Mouse (Mus musculus) common myeloid progenitor, adult 5-6 weeks (primary cell): ENCODE measurements around the gene Prickle3. TPM values are rescaled to one million over a fixed set of nuclear protein-coding genes. Genes with fewer than 3 reads are reported as not detected.
"Not testable (repeated sequence)": the region's sequence is repeated elsewhere in the genome, so short reads cannot be mapped to it uniquely, and the experiment has no call there.

Experiments
- ATAC-seq: replicated peaks from 2 replicates; pipeline ENCODE4 v1.8.0; 2016; ENCODE audit warnings: low read depth, mild to moderate bottlenecking, moderate TSS enrichment, inconsistent platforms; ENCODE audit not compliant: poor library complexity, severe bottlenecking
- total RNA-seq: library from RNA; stranded (forward); fragments of 200-1000, 187-1606 nt; gene quantifications from 2 replicates; pipeline ENCODE4 v1.2.3, GENCODE M21; 2017

Prickle3 gene
- total RNA-seq, 1 experiment from 2014 or later, result 3.4 TPM

DNA sequence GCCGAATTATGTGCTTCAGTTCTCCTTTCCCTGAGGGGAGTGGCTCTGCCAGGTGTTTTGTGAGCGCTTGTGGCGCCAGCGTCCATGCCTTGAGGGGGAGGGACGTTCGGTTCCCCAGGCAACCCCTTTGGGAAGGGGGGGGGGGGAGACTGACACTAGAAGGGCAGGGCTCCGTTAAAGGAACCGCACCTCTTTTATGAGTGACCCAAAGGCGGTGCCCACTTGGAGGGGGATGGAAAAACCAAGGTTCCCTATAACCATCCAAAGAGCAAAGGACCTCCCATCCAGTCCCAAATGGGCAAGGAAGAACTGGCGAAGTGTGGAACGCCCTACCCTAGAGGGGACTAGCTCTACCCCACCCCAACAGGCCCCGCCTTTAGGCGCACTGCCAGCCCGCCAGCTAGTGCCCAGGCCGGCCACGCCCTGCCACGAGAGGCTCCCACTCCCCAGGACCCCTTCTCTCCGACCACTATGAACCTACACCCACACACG, 13.4 kb downstream of the Prickle3 start:
- ATAC-seq, result peak; percentile 62

DNA sequence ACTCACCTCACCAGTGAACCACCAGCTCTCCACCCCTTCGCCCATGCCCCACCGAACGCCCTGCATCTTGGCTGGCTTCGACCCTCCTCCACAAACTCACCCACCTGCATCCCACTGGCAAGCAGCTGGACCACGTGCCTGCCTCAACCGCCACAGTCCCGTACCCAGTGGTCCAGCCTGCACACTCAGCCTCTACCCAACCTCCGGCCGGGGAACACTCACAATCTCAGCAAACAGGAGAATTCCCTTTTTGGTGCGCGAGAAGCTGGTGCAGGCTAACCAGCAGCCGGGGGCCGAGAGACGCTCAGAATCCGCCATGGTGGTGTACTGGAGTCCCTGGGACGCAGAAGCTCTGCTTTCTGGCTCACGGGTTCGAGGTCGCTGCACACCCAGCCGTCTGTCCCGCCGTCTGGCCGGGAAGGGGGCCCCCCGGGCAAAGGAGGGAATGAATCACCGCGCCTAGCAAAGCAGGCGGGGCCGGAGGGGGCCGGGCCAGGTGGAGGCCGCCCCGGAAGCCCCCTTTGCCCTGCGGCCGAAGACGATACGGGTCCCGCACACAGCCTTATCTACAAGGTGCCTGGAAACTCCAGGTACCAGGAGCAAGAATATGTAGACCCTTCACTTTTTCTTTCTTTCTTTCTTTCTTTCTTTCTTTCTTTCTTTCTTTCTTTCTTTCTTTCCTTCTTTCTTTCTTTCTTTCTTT, 14.0 kb downstream of the Prickle3 start, which contains the start of gene Plp2:
Plp2 (minus strand) TSS at position 470 of the 703 bp plus-strand sequence.
- ATAC-seq, result no peak

DNA sequence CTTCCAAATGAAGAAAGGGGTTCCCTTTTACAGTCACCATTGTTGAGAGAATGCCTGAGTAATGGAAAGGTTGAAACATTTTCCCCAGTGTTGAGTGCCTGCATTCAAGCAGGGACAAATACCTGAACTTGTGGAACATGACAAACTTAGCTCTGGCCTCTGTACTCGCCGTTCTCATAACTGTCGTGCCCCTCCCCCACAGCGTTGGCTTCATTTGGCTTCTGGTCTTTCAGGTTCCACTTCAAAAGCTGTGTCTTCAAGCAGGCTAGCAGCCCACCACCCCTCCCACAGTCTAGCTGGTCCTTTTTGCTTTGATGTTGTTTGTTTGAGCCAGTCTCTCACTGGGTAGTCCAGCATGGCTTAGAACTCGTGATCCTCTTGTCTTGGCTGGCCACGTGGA, 15.7 kb downstream of the Prickle3 start:
- no peak for ATAC-seq

DNA sequence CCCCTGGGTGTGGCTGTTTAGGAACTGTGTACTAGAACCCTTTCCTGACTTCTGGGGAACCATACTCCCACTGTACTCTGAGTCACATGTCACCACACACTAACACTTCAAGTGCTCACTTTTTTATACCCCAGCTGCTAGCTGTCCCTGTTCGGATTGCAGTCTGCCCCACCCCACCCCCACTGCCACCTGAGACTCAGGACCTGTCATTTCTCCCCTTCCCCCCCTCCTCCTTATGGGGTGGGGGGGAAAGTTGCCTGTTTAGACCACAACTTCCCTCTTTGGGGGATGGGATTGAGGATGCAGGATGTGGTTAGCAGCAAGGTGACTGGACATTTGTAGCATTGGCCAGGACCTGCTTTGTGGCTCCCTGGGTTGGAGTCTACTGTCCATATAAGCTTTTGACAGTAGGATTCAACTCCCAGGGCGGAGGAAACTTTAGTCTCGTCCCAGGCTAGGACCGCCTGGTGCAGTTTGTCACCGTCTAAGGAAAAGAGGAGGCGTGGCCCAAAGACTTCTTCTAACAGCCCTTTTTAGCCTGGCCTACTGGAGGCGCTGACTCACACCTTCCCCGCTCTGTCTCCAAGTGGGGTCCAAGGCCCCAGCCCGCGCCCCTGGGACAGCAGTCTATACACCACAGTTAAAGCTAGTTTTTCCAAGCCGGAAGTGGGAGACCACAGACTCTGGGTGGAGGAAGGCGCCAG, 16.7 kb downstream of the Prickle3 start:
- peak; percentile 55 for ATAC-seq

DNA sequence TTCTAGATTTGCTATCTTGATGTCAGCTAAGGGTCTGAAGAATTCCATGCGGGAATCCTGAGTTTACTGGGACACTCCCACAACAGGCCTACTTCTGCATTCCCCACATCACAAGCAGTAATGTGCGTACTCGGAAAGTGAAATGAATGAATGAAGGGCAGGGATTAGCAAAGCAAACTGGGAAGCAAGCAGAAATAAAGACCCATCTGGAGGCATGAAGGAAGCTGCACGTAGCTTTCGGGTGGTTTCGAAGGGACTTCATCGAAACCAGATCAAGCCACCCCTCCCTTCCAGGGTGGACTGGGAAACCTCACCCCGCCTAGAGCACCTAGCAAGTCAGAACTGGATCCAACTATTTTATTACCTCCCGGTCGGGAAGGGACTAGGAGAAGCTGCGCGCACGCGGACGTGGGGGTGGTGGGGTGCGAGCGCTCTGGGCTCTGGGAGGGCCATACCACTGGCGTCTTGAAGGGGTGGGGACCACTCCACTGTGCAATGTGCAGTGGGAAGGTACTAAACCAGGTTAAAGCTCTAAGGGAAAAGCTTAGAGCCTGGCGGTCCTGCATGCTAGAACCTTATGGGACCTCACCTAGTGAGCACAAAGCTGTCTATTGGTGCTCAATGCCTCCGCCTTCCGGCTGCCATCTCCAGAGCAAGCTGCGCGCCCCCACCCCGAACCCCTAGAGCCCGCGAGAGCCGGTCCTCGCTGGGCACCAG, 17.4 kb downstream of the Prickle3 start:
- 0 out of 2 replicates have a peak, but pooled peaks have one; percentile 12 for ATAC-seq

DNA sequence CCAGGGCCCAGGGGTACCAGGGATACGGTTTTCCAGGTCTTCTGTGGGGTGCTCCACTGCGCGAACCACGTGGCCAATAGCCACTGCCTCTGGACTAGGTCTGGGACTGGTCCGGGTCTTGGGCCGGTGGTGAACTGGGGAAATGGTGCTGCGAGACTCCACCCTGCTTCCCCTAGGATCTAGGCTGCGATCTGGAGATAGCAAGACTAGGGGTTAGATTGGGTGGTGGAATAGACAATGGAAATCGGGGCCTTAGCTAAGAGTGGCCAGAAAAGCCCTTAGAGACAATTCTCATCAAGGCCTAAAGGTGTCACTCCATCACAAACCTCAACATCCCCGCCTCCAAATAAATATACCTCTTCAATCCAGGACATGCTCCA, 17.9 kb downstream of the Prickle3 start:
- ATAC-seq, result no peak

DNA sequence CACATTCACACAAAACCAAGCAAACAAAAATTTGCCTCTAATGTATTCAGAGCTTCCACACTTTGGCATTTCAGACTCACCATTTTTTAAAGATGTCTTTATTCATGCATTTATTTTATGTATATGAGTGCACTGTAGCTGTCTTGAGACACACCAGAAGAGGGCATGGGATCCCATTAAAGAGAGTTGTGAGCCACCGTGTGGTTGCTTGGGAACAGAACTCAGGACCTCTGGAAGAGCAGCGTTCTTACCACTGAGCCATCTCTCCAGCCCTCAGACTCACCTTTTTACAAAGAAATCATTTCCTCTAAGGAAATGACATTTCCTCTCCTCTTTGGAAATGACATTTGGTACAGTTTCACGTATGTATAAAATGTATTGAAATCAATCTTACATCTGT, 21.9 kb downstream of the Prickle3 start:
- no peak for ATAC-seq

DNA sequence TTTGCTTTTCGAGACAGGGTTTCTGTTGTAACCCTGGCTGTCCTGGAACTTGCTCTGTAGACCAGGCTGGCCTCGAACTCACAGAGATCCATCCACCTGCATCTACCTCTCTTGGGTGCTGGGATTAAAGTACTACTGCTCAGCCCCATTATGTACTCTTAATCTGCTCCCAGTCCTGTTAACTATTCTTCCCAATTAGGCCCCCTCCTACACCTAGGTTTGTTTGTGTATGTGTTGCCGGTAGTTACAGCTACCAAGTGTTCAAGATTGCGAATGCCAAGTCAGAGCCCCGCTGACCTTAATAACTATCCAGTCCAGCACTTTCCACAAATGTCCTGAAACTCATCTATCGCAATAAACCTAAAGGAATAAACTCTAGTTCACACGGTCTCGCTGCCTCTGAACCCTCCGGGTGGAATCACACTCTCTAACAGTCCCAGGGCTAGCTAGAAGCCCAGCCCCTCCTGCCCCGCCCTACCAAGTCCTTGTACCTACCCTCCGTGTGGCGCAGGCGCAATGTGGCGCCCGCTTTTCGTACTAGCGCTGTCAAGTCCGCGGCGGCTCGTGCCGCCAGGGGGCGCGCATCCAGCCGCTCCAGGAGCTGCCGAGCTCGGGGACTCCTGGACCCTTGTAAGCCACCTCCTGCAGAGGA, 22.5 kb downstream of the Prickle3 start:
- ATAC-seq, result peak; percentile 97

DNA sequence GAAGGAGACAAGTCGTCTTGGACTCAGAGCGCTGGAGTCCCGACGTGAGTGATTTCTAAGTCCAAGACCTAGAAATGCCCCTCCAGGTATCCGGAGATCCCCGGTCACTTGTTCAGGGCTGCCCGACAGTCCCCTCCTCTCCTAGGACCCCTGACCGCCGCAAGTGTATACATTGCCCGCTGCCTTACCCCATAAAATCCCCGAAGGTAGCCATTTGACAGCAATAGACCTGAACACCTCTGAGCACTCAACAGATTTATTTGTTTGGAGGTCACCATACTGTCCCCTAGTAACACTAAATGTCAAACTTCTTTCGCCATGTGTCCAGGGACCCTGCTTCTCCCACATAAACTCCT, 23.0 kb downstream of the Prickle3 start:
- ATAC-seq, result 0 out of 2 replicates have a peak, but pooled peaks have one; percentile 6

DNA sequence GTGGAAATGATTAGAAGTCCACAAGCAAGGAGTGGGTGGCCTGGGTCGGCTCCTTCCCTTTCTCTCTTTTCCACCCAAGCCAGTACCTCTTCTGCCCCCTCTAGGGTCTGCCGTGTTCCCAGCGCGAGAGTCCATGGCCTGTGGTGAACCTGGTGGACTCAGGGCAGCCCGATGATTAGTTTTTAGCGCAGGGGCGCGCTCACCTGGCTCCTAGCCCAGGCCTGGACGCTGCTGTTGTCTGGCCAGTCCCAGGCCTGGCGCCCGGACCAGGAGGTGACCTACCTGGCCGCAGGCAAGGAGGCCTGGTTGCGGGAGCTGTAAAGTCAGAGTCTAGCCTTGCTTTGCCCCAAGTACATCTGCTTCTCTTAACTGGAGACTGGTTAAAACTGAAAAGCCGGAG, 23.8 kb downstream of the Prickle3 start, which contains the start of gene Magix:
Magix (minus strand) TSS at position 388 of the 400 bp plus-strand sequence.
- ATAC-seq, result no peak

DNA sequence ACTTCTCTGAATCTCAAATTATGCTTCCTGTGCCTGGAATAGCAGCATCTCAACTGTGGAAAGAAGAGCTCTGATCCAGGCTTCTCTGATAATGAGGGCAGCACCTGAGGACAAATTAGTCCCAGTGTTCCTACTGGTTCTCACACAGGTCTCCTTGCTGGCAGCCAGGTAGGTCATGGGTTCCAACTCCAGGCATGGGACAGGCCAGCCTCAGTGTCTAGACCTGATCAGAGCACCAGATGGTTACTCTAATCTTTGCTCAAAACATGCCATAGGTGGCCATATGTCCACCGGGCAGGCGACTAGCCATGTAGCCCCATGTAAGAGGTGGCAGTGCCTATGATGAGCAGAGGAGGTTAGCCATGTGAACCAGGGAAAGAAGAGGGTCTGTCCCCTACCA, 31.3 kb downstream of the Prickle3 start:
- no peak for ATAC-seq

DNA sequence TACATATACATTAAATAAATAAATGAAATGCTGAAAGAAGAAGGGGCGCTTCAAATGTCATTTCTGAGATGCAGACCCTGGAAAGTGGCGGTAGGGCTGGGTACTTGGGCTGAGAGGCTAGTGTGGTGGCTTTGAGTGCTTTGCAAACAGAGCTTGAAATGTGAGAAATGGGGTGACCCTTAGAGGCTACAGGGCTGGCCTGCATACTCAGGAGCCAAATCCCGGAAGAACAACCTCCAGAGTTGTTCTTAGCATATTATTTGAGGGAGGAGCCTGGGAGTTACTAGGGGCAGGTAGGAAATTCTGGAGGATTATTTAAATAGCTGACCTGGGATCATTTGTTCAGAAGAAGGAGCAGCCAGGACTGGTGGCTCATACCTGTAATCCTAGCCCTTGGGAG, 33.4 kb downstream of the Prickle3 start:
- no peak for ATAC-seq

DNA sequence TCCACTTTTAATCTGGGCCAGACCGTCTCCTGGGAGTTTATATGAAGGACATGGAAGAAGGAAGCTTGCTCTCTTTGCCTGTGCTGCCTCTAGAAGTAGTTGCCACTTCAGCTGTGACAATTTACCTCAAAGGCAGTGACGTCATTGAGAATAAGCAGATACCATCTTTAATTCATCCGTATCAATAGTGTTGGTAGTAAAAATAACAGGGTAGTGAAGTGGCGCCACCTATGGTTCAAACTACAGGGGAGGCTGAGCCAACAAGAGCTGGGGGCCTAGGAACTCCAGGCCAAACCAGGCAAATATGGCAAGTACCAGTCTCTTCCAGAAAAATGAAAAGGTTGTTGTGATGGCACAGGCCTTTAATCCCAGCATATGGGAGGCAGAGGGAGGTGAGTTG, 35.8 kb downstream of the Prickle3 start:
- peak; percentile 50 for ATAC-seq

DNA sequence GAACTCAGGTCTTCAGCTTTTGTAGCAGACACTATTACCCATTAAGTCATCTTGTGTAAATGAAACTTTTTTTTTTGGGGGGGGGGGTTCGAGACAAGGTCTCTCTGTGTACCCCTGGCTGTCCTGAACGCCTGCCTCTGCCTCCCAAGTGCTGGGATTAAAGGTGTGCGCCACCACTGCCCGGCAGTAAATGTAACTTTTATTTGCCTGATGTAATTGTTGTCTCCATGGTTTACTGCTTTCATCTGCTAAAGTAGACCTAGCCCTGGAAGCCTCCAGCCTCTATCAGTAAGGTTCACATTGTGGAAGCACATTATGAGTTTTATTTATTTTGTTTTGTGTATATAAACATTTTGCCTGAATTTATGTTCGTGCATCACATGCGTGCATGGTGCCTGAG, 39.5 kb downstream of the Prickle3 start:
- ATAC-seq, result 0 out of 2 replicates have a peak, but pooled peaks have one; percentile 4

DNA sequence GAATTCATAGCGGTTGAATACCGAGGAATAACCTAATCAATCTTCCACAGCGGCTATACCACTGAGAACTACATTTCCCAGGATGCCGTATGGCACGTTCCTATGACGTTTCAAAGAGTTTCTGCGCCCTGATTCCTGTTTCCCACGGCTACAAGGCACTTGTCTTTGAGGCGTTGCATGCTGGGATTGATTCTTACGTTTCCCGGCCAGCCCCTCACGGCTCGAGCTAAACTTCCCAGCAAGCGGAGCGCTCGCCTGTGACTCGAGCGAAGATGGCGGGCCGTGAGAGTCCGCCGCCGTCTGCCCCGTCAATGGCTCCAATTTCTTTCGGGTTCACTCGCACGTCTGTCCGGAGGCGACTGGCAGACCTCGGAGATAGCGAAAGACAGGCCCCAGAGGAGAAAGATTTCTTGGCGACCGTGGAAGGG, 39.9 kb downstream of the Prickle3 start, which contains the start of gene Gpkow:
Gpkow (plus strand) TSS at position 178 of the 428 bp plus-strand sequence.
- peak; percentile 99 for ATAC-seq

DNA sequence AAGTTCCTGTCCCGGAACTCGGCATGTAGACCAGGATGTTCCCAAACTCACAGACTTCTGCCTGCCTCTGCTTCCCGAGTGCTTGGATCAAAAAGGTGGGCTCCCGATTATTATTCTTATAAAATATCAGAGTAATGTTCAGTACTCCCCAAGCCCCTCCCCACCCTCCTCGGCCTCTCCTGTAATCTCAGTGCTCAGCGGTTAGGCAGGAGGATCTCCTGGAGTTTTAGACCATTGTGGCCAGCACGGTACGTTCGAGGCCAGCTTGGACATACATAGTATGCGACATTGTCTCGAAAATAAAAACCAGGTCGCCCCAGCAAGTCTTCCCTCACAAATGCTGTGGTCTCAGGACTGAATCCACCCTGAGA, 56.7 kb downstream of the Prickle3 start:
- ATAC-seq, result peak; percentile 42; the same call in 1 of the 2 replicates

DNA sequence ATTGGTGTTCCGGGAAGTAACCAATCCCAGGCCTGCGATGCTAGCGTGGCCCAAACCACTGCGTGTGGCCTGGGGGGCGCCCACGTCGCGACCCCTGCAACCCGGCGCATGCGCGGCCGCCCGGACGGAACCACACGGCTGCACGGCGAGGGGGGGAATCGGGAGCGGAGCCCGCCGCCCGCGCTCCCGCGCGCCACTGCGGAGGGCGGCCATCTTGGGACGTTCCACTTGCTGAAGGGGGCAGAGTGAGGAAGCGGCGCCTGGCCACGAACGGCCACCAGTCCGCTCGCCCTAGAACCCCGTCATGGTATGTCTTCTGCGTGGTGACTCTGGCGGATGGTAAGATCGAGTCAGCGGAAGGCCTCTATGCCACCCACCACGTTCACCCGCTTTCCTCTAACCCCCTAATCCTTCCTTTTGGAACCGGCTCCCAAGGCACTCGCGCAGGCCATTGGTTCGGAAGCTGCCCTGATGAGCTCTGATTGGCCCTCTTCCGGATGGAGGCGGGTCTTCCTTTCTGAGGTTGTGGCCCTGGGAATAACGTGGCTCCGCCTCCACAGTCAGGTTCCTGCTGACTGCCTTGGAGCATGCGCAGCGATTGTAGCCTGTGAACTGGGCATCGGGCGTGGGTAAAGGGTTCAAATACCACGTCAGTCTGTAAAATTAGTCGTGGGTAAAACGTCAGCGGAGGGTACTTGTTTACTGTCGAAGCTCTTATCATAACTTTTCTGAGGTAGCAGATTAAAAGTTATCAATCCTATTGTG, 57.3 kb downstream of the Prickle3 start, which contains the start of gene Wdr45:
Wdr45 (plus strand) TSS at position 199 of the 765 bp plus-strand sequence.
- ATAC-seq, result peak; percentile 98

DNA sequence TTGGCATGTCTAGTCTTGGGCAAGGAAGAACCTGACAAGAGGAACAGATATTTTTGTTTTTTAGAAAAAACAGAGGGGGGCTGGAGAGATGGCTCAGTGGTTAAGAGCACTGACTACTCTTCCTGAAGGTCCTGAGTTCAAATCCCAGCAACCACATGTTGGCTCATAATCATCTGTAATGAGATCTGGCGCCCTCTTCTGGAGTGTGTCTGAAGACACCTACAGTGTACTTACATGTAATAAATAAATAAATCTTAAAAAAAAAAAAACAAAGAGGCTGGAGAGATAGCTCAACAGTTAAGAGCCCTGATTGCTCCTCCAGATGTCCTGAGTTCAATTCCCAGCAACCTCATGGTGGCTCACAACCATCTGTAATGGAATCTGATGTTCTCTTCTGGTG, 59.0 kb downstream of the Prickle3 start:
- not testable (repeated sequence) for ATAC-seq
